Mouse (Mus musculus) embryo, embryonic 9.5 days (tissue): ENCODE data around the gene Defb46.

Source experiments
- DNase-seq: peaks from one replicate; pipeline ENCODE4 v3.0.0-alpha.2; 2017; ENCODE audit errors: extremely low spot score

Gene Defb46

DNA sequence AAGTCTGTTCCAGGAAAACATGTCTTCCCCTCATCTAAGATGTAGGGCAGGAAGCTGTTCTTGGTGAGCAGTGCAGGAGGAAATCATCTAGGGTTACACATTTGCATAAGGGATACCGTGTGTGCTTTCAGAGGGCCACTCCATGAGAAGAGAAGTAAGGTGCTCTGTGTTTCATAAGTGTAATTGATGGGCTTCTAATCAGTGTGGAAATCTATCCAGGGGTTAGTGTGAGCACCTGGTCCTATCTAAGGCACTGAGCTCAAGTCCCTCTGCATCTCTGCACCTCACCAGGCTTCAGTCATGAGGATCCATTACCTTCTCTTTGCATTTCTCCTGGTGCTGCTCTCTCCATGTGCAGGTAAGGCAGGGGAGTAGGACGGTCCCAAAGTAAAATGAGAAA, at the start of gene Defb46:
Gene Defb46, plus strand, starts transcription at position 301 of the 400 bp plus-strand sequence.
- no peak for DNase-seq

DNA sequence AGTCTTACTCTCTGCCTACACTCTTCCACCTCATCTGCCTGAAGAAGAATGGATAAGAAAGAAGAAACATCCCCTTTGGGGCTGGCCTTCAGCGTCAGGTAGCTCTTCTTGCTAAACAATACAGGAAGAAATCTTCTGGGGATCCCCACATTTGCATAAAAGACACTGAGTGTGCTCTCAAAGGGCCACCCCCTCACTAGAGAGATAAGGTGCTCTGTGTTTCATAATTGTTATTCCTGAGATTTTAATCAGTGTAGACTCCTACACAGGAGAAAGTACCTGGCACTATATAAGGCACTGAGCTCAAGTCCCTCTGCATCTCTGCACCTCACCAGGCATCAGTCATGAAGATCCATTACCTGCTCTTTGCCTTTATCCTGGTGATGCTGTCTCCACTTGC, 14.6 kb upstream of the Defb46 start, which contains the start of gene Defb6:
Gene Defb6, plus strand, starts transcription at position 318 of the 400 bp plus-strand sequence.
- DNase-seq: no peak

DNA sequence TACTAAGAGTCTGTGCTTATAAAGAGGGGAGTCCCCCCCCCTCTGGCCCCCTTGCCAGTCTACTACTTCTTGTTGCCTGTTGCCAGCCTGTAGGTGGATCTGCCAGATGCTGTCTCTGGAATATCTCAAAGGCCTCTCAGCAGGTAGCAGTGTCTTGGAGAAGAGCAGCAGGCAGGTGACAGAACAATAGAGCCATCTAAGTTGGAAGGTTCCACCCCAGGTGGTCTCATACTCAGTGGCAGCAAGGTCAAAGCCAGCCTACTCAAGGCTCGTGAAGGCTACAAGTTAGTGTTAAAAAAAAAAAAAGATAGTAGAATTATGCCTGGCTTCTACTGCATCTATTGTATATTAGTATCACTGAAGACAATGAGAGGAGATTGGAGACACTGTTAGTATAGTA, 1.6 kb upstream of the Defb46 start:
- DNase-seq: no peak

GRCm38 (mm10) chr8:19247280-19247679, 7.6 kb downstream of the Defb46 start, which contains the start of gene Defb5:
Gene Defb5 (plus strand): TSS chr8:19247580.
- DNase-seq: no peak

GRCm38 (mm10) chr8:19258136-19258535, 18.4 kb downstream of the Defb46 start:
- DNase-seq: no peak

DNA sequence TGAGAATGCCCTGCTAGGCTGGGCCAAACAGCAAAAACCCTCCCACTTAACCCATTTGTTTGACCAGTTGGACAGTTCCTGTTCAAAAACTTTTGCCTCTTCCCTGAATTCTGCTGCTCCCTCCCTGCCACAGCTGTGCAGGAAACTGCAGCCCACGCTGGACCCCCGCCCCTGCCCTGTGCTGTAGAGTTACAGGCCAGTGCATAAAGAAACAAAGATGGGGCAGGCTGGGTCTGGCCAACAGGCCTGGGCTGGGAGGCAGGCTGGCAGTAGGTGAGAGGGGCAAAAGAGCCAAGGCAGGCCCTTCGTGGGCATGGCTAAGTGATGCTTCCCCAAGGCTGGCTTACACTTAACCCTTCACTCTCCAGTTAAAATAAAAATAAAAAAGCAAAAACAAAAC, 20.0 kb downstream of the Defb46 start:
- DNase-seq: no peak
